Mouse (Mus musculus): ENCODE results near the gene Tmc4.
"Not testable (repeated sequence)": the region's sequence is repeated elsewhere in the genome, so short reads cannot be mapped to it uniquely, and the experiment has no call there.

Tmc4 gene

DNA sequence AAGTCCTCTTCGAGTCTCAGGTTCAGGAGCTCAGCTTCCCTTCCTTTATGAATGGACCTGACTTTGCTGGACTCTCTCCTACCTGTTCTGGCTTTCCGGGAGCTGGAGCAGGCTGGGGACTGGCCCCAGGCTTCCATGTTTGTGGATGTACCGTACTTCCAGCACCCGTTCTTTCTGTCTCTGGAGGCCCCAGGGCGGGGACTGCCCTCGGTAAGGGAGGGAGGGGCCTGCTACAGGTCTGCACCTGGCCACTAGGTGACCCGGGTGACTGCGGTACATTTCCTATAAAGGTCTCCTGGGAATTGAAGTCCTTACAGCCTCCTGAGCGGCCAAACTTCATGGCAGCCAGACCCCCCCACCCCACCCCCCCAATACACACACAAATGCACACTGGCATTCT lies at the start of gene Tmc4:
TSS of gene Tmc4 (minus strand) at position 212 of the 400 bp plus-strand sequence.
- DNase-seq (ENCODE audit: low spot score): no peak

DNA sequence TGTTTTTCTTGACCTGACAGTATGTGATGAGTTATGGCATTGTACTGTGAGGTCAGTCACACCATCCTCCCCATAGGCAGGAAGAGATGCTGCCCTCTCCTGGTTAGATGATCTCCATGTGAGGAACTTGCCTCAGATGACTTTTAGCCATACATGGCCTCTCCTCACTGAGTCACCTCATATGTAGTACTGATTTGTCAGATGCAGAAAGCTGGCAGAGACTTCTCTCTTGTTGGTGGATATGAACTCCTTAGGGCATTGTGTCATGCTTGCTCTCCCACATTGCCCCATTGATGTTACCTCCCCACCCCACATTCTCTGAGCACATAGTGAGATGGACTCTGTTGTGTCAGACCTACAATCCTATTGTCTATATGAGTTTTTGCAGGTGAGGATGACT lies 48.1 kb upstream of the Tmc4 start:
- not testable (repeated sequence) for DNase-seq (ENCODE audit: low spot score)

GRCm38 (mm10) chr7:3720268-3720667 lies 42.9 kb upstream of the Tmc4 start, which contains the start of gene Pirb:
Gene Pirb, minus strand, starts transcription at chr7:3720391.
- DNase-seq (ENCODE audit: low spot score): not testable (repeated sequence)

DNA sequence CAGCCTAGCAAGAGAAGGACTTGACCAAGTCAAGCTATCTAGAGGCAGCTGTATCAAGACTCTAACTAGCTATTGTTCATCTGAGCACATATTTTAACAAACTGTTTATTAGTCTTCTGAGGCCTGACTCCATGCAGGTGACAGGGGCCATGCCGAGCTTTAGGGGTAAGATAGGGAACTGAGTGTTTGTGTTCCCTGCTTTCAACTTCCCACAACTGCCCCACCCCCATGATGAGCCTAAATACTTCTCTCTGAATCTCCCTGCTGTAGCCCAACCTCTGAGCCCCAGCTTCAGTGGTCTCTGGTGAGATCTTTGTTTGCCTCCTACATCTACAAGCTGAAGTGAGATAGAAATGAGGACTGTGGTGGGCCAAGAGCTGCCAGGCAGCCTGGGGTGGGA lies 37.9 kb upstream of the Tmc4 start:
- no peak for DNase-seq (ENCODE audit: low spot score)

DNA sequence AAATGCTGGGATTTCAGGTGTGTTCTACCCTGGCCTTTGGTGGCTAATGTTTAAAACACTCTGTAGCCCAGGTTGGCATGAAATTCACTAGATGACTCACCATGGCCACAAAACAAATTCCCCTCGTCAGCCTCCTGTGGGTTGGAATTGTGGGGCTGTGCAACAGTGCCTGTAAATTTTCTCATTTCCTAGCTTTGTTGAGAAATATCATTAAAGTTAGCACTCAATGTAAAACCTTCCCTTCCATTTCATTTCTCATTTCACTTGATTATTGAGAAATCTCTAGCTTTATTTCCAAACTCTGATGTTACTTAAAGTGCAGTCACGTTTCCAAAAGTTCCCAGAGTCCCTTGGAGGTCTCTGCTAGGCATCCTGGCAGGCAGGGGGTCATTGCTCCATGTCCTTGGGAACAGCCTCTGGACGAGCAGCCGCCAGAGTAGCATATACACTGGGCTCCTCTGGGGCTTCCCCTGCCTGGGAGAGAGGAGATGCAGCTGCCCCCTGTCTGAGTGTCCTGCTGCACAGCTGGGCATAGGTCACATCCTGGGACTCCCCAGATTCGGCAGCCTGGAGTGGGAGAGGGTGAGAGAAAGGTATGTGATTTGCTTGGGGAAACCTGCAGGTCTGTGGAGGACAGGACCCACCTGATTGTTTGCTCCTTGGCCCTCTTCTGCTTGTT lies 35.0 kb upstream of the Tmc4 start:
- DNase-seq (ENCODE audit: low spot score): no peak

DNA sequence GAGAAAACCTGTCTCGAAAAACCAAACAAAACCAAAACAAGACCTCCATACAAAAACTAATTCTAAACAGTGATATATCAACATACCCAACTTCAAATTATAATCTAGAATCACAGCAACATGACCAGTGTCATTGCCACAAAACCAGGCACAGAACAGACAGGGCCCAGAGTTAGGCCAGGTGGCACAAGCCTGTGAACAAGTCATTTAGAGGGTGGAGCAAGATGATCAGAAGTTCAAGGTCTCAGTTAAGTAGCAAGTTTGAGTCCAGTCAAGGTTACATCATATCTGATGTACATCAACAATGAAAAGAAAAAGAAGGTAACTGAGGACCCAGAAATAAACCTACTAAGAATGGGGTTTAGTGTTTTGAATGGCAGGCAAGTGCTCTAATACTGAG lies 31.6 kb upstream of the Tmc4 start:
- no peak for DNase-seq (ENCODE audit: low spot score)

DNA sequence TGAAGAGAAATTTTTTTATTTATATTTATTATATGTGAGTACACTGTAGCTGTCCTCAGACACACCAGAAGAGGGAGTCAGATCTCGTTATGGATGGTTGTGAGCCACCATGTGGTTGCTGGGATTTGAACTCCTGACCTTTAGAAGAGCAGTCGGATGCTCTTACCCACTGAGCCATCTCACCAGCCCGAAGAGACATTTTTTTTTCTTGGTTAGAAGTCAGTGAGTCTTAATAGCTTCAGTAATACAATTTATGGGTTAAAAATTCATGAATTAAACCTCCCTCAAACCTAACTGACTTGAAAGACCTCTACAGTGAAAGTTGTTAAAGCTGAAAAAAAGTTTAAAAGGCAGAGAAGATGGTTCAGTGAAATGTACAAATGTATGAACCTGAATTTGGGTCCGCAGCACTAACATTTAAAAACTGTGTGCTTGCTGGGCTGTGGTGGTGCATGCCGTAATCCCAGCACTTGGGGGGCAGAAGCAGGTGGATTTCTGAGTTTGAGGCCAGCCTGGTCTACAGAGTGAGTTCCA lies 31.2 kb upstream of the Tmc4 start:
- not testable (repeated sequence) for DNase-seq (ENCODE audit: low spot score)

DNA sequence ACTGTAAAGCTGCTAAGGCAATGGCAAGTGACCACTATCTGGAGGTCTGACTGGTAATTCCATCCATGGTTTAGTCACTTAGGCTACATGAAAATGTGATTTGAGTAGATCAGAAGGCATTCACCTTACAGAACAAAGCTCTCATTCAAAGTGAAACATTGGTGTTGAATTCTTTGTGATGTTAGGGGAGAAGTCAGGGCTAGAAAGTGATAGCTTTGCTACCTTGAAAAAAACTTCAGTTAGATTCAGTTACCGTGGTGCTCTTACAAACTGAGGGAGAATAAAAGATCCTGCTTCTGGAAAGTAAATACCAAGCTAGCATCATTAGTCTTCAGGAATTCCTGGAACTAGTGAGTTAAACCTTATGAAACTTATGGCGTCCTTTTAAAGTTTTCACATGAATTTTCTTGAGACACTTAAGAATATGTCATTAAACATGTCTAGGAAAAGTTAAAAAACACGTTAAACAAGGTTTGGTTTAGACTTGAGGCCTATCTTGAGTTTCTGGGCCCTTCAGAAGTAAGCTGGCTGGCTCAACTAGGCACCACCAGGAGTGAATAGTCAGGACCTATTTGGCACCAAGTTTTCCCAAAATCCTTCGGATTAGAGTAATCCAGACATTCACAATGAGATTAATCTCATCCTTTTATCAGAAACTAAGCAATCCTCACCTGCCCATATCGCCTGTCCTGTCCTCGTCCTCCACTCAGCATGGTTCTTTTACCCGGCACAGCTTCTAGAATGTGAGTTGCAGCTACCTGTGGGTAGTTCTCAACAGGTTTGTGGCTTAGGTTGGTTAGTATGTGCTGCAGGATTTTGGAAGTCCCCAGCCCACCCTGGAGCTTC lies 30.4 kb upstream of the Tmc4 start:
- no peak for DNase-seq (ENCODE audit: low spot score)

DNA sequence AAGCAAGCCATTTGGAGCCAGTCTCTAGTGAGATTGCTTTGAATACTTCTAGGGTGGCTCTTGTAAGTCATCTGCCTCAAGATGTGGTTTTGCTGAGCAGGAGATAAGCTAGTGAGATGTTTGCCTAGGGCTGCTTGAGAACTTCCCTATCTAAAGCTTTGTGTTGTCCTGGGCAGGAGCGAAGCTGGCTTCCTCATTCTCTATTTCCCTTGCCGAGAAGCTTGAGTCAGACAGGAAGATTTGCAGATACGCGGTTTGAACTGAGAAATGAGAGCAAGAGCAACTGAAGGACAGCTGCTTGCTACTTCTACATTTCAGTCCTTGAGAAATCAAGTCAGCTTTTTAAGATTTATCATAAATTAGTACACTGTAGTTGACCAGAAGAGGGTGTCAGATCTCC lies 29.7 kb upstream of the Tmc4 start:
- no peak for DNase-seq (ENCODE audit: low spot score)

DNA sequence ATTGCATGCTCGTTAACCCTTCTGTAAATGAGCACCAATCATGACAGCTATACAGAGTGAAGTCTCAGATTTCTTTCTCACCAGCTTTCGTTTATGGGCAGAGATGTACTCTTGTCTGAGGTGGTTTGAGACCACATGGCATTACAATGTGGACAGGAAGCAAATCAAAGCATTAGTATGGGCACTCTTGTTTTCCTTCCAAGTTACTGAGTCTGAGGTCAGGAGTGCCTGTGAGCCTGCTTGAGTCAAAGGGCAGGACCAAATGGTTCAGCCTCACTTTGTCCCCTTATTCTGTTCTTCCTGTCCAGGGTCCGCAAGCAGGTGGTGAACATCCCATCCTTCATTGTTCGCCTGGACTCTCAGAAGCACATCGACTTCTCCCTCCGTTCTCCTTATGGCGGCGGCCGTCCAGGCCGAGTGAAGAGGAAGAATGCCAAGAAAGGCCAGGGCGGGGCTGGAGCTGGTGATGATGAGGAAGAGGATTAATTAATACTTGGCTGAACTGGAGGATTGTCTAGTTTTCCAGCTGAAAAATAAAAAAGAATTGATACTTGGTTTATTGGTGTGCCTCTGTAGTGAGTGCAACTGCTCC lies 29.1 kb upstream of the Tmc4 start:
- no peak for DNase-seq (ENCODE audit: low spot score)

DNA sequence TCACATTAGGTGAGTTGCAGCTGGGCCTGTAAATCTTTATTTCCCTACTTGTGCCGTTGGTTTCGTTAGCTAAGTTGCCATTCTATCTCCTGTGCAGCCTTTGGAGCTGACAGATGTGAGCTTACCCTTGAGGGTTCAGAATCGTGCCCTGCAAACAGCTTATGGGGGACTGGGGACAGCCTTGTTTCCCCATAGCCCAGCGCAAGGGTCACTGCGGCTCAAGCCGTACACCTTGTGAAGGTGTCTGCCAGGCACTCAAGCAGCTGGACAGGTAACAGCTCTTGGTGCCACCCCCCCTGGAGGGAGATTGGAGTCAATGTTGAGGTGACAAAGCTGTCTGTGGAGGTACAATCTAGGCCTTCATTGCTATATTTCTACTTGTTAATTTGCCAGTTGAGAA lies 28.6 kb upstream of the Tmc4 start:
- no peak for DNase-seq (ENCODE audit: low spot score)

GRCm38 (mm10) chr7:3705461-3705860 lies 28.1 kb upstream of the Tmc4 start:
- DNase-seq (ENCODE audit: low spot score): not testable (repeated sequence)

GRCm38 (mm10) chr7:3704475-3704874 lies 27.1 kb upstream of the Tmc4 start:
- no peak for DNase-seq (ENCODE audit: low spot score)

DNA sequence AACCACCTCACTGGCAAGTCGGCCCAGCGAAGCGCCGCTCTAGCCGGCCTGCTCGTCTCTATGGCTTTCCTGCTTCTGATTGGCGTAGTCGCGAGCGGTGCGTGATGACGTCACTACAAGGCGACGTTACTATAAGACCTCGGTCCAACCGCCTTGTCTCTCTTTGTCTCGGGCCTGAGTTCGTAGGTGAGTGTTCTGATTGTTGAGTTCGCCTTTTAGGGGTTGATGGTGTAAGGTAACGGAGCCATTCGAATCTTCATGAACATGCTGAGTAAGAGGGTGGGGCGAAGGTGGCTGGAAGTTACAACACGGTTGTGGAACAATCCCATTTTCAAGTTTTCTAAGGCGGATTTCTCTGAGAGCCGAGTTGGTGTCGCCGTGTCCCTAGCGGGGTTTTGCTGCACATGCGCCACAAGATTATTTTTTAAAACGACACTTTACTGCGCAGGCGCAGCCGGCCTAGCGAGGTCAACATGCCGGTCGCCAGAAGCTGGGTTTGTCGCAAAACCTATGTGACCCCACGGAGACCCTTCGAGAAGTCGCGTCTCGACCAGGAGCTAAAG lies 26.6 kb upstream of the Tmc4 start, which contains the start of gene Rps9:
TSS of gene Rps9 (plus strand) at position 115 of the 563 bp plus-strand sequence.
- peak; percentile 94 for DNase-seq (ENCODE audit: low spot score)

GRCm38 (mm10) chr7:3703148-3703878 lies 26.0 kb upstream of the Tmc4 start:
- DNase-seq (ENCODE audit: low spot score): no peak

DNA sequence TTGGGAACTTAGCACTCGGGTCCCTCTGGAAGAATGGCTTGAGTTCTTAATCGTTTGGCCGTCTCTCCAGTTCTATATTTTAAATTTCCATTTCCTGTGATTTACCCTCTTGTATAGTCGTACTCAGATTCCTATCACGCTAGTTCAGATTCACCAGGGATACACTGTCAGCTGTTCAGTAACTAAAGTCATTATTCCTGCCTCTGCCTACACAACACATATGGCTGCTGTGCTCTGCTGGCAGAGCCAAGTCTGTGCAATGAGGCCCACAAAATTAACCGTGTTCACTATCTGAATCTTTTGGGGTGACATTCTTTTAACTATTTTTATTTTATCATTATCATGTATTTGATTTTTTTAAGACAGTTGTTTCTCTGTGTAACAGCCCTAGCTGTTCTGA lies 21.1 kb upstream of the Tmc4 start:
- DNase-seq (ENCODE audit: low spot score): no peak

GRCm38 (mm10) chr7:3694949-3695305 lies 17.6 kb upstream of the Tmc4 start:
- DNase-seq (ENCODE audit: low spot score): not testable (repeated sequence)

DNA sequence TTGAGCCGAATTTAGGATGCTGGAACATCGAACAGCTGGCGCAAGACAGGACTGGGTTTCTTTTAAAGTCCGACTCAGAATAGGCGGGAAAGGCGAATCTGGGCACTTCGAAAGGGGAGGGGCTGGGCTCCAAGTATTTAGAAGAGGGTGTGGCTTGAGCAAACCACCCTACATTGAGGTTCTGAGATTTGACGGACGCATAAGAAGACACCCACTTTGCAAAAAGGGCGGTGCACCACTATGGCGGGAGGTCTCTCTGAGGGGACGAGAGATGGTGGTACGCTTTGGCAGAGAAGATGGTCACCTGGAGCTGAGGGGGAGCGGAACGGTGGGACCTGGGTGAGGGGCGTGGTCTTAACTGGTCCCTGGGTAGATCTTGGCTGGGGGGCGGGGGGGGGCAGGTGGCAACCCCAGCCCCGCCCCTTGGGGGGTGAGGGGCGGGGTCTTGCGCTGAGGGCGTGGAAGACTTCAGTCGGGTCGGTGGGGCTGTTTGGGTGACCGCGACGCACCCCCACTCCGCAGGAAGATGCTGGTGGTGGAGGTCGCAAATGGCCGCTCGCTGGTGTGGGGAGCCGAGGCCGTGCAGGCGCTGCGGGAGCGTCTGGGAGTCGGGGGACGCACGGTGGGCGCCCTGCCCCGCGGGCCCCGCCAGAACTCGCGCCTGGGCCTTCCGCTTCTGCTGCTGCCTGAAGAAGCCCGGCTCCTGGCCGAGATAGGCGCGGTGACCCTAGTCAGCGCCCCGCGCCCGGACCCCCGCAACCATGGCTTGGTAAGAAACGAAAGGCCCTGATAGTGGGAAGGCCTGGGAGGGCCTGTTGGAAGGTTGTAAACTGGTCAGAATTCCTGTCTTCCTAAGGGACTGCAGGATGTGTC lies 17.0 kb upstream of the Tmc4 start:
- DNase-seq (ENCODE audit: low spot score): peak; percentile 70

DNA sequence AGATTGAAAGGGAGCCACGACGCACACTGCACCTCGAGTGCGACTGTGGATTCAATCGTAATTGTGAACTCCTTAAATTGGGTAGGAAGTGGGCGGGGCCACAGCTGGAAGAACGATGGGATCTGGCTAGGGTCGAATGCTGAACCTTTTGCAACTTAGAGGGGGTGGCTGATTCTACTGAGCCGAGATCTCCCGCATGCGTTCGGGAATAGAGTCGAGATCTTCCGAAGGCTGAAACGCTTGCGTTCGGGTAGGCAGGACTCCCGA lies 16.4 kb upstream of the Tmc4 start:
- no peak for DNase-seq (ENCODE audit: low spot score)

DNA sequence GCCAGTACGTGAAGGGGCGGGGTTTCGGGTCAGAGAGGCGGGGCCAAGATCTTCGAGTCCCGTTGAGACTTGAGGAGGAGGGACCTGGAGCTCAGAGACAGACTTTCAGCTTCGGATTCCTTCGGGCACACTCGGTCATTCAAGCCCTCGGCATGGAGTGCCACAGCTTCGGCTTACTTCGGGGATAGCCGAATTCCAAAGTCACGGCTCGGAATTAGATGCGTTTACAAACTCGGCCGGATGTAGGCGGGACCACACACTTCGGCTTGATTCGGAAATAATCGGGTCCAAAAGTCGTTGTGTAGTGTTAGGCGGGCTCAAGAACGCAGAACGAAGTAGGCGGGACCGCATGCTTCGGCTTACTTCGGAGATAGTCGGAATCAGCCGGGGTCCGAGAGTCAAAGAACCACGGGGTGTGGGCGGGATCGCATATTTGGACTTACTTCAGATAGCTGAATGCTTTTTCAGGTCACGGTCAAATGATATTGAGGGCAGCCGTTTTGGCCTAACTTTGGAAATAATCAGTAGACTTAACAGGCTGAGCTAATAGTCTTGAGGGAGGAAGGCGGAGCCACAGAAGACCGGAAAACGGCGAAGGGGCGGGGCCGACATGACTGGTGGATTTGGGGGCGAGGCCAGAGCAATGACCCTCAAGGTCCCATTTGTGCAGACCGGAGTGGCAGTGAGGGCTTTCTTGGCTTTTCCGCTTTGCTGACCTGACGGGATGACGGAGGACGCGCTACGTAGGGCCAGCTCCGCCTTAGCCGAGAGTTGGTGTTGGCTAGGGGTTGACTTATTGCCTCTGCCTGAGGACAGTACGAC lies 15.8 kb upstream of the Tmc4 start, which contains the start of gene Mboat7:
TSS of gene Mboat7 (minus strand) at position 537 of the 822 bp plus-strand sequence.
- DNase-seq (ENCODE audit: low spot score): peak; percentile 95
